Mouse (Mus musculus) cerebellum, postnatal 25 days (tissue): Measurements from ENCODE around the gene Adgra1.

Experiments
- DNase-seq, 2 experiments: peaks; one replicate each; pipeline ENCODE4 v3.0.0; 2021; ENCODE audit warnings: mixed read lengths in 2 of 2

The Adgra1 gene

GRCm38 (mm10) chr7:139909469-139909868 lies 75.5 kb downstream of the Adgra1 start:
- DNase-seq, result no peak

DNA sequence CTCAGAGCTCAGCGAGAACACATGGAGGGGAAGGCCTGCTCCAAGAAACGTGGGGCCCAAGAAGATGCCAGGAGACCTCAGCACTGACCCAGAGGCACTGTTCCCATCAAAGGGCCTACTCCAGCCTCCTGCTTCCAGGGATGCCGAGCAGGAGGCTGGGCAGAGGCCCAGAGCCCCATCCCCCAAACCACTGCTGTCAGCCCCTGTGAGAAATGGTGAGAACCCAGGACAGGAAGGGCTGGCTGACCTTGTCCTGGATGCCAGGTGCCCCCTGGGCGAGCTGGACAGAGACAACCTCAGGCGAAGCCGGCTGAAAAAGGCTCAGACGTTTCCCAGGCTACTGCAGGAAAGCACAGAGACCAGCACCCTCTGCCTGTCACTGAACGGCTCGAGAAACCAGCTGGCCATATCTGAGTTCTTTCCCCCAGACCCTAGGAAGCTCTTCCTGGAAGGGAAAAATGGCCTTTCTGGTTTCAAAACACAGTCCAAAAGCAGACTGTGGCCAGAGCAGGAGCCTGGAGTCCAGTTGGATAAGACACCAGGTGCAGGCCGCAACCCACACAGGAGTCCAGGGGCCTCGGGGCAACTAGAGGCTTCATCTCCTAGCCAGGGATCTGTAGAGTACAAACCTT lies 76.3 kb downstream of the Adgra1 start:
- DNase-seq, result peak; percentile 44 to 54

GRCm38 (mm10) chr7:139914141-139915047 lies 80.4 kb downstream of the Adgra1 start:
- DNase-seq, result peak; percentile 37 to 43

GRCm38 (mm10) chr7:139915646-139916257 lies 81.8 kb downstream of the Adgra1 start:
- DNase-seq, result peak; percentile 34 to 41

DNA sequence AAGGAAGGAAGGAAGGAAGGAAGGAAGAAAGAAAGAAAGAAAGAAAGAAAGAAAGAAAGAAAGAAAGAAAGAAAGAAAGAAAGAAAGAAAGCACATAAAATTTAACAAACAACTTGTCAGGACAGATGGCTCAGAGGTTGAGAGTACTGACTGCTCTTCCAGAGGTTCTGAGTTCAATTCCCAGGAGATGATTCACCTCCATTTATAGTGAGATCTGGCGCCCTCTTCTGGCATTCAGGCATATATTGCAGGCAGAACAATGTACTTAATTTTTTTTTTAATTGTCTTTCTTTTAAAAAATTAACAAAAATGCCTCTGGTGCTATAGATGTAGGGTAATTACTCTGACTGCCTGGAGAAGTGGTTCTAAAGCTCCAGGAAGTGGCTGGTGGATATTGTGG lies 82.4 kb downstream of the Adgra1 start:
- DNase-seq, result no peak

DNA sequence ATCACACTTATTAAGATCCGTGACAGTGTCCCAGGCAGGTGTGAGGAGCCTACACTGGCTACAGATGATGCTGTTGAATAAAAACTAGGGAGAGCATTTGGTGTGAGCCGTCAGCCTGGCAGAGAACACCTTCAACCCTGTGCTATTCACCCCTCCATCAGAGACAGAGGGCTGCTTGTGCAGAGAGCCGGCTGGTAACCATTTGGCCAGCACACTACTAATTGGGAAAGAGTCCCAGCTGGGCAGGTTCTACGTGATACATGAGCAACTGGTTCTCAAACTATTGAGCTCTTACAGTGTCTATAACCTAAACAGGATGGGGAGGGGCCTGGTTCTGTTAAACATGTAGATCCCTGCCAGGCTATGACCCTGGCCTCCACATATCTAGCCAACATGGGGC lies 84.3 kb downstream of the Adgra1 start:
- peak; percentile 41 to 44 for DNase-seq
